Mouse (Mus musculus): ENCODE results near the gene Unc13d. TPM values are rescaled to one million over a fixed set of nuclear protein-coding genes. Genes with fewer than 3 reads are reported as not detected.

Gene Unc13d
- total and polyA plus RNA-seq, 3 experiments = 8.9 to 15.7 (median 14.0) TPM

DNA sequence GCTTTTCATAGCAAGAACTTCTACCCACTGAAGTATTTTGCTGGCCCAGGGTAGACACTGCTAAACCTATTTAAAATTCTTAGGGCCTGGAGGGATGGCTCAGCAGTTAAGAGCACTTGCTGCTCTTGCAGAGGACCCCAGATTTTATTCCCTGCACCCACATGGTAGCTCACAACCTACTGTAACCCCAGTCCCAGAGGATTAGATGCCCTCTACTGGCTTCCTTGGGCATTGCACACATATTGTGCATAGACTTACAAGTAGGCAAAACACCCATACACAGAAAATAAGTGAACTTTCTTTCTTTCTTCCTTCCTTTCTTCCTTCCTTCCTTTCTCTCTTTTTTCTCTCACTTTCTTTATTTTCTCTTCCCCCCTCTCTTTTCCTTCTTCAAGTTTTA is 40.1 kb upstream of the Unc13d start:
- dilution Hi-C loops (cut with MboI; ENCODE audit: extremely low pct_ligation_motif_present, extremely low pct_unique_long_range_greater_than_20kb, low sequenced_read_pairs) (no loop called here), in situ Hi-C loops (cut with MboI; ENCODE audit: low pct_ligation_motif_present, low pct_unique_long_range_greater_than_20kb, low sequenced_read_pairs) (no loop called here)
- TF ChIP-seq ZMIZ1 (IDR thresholded peaks at IDR 0.05; ENCODE audit: low read depth, low read length) (no peak), CTCF (conservative IDR thresholded peaks at IDR 0.05 in 1 of 2, IDR thresholded peaks at IDR 0.05 in 1 of 2; ENCODE audit: low read depth in 2 of 2, low read length in 2 of 2) (peak; percentile 44 to 53; a peak in 3 of 4 replicates)
- no peak overlapping the region for H3K9ac ChIP-seq (ENCODE audit: insufficient read depth, low read depth)
- H3K9me3 ChIP-seq (replicated peaks; ENCODE audit: low read length) = no peaks in the 10 kb centered on the region
- H3K27ac ChIP-seq (ENCODE audit: insufficient read depth, low read depth) = no peak overlapping the region
- no peaks in the 10 kb centered on the region for H3K27me3 ChIP-seq (replicated peaks)
- peaks cover 0 to 8% of the 10 kb centered on the region in 2 experiments for H3K36me3 ChIP-seq (replicated peaks in 1 of 2; ENCODE audit: control insufficient read depth in 1 of 2, insufficient read depth in 1 of 2, low read length in 1 of 2)
- H3K4me2 ChIP-seq (ENCODE audit: insufficient read depth, low read depth, poor library complexity, severe bottlenecking) = no peak overlapping the region
- DNase-seq (ENCODE audit: extremely low read depth) = no peak
- peaks cover 0 to 2% of the 10 kb centered on the region in 2 experiments; a peak in 2 of 4 replicates for H3K4me1 ChIP-seq (ENCODE audit: control insufficient read depth in 1 of 2, insufficient read depth in 2 of 2)
- no peaks in the 10 kb centered on the region for H3K79me2 ChIP-seq (replicated peaks; ENCODE audit: control insufficient read depth, extremely low read depth, insufficient read depth, poor library complexity, severe bottlenecking)
- no peak overlapping the region for H3K4me3 ChIP-seq (replicated peaks in 1 of 3; ENCODE audit: low read depth in 2 of 3, low read length in 2 of 3, poor library complexity in 1 of 3)

DNA sequence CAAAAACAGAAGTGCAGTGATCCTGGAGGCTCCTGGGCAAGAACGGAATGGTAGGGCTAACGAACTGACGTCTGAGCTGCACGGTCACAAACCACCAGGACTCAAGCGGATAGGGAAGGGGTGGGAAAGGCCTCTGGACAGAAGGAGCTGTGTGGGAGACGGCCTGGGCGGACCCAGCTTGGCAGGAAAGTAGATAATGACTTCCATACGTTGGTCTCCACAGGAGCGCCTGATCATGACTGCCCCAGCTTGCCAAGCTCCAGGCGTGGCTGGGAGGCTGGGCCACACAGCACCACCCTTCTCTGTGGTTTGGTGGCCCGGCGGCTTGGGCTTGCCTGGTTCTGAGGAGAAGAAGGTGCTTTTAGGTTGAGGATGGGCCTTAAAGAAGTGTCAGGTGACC is 39.5 kb upstream of the Unc13d start:
- no peak overlapping the region for H3K4me3 ChIP-seq (replicated peaks in 1 of 3; ENCODE audit: low read depth in 2 of 3, low read length in 2 of 3, poor library complexity in 1 of 3)
- no peaks in the 10 kb centered on the region for H3K9me3 ChIP-seq (replicated peaks; ENCODE audit: low read length)
- dilution Hi-C loops (cut with MboI; ENCODE audit: extremely low pct_ligation_motif_present, extremely low pct_unique_long_range_greater_than_20kb, low sequenced_read_pairs) (no loop called here), in situ Hi-C loops (cut with MboI; ENCODE audit: low pct_ligation_motif_present, low pct_unique_long_range_greater_than_20kb, low sequenced_read_pairs) (no loop called here)
- no peak overlapping the region for H3K27ac ChIP-seq (ENCODE audit: insufficient read depth, low read depth)
- H3K4me1 ChIP-seq (ENCODE audit: control insufficient read depth in 1 of 2, insufficient read depth in 2 of 2) = peaks cover 0 to 2% of the 10 kb centered on the region in 2 experiments; a peak in 2 of 4 replicates
- no peak overlapping the region for H3K9ac ChIP-seq (ENCODE audit: insufficient read depth, low read depth)
- H3K4me2 ChIP-seq (ENCODE audit: insufficient read depth, low read depth, poor library complexity, severe bottlenecking) = no peak overlapping the region
- peaks cover 0 to 4% of the 10 kb centered on the region in 2 experiments for H3K36me3 ChIP-seq (replicated peaks in 1 of 2; ENCODE audit: control insufficient read depth in 1 of 2, insufficient read depth in 1 of 2, low read length in 1 of 2)
- no peak for DNase-seq (ENCODE audit: extremely low read depth)
- H3K79me2 ChIP-seq (replicated peaks; ENCODE audit: control insufficient read depth, extremely low read depth, insufficient read depth, poor library complexity, severe bottlenecking) = no peaks in the 10 kb centered on the region
- H3K27me3 ChIP-seq (replicated peaks) = no peaks in the 10 kb centered on the region
- TF ChIP-seq USF2 (conservative IDR thresholded peaks at IDR 0.05; ENCODE audit: low read depth, low read length) (no peak), MYC (IDR thresholded peaks at IDR 0.05; ENCODE audit: low read depth, low read length) (no peak), GABPA (IDR thresholded peaks at IDR 0.05; ENCODE audit: insufficient replicate concordance, low read depth, low read length) (no peak), MEF2A (IDR thresholded peaks at IDR 0.05; ENCODE audit: borderline replicate concordance, low read depth, low read length) (no peak), SIN3A (IDR thresholded peaks at IDR 0.05; ENCODE audit: low read length) (no peak), MAZ (IDR thresholded peaks at IDR 0.05; ENCODE audit: low read depth, low read length) (no peak), IRF4 (IDR thresholded peaks at IDR 0.05; ENCODE audit: low read depth, low read length) (no peak), E2F4 (IDR thresholded peaks at IDR 0.05; ENCODE audit: insufficient replicate concordance, low read depth, low read length) (no peak), KAT2A (IDR thresholded peaks at IDR 0.05; ENCODE audit: insufficient replicate concordance, low read length) (no peak), HCFC1 (IDR thresholded peaks at IDR 0.05; ENCODE audit: low read depth, low read length) (no peak), POLR2A (IDR thresholded peaks at IDR 0.05; ENCODE audit: low read depth, low read length) (no peak), EP300 (IDR thresholded peaks at IDR 0.05; ENCODE audit: low read length) (no peak), ETS1 (conservative IDR thresholded peaks at IDR 0.05; ENCODE audit: low read depth, low read length) (no peak)
